Mouse (Mus musculus): ENCODE data around the gene 9030624G23Rik.
"Not testable (repeated sequence)": the region's sequence is repeated elsewhere in the genome, so short reads cannot be mapped to it uniquely, and the experiment has no call there.

9030624G23Rik gene

GRCm38 (mm10) chr12:24097108-24097520, at the start of gene 9030624G23Rik:
TSS of gene 9030624G23Rik (minus strand) at chr12:24097246.
- peak; percentile 0 for DNase-seq (ENCODE audit: low spot score)

- not testable (repeated sequence) for DNase-seq (ENCODE audit: low spot score)
These were observed 13.9 kb downstream of the 9030624G23Rik start for GRCm38 (mm10) chr12:24083096-24083495.

Data from layer of hippocampus, adult 9-10 months (tissue).